Mouse (Mus musculus) ZHBTc4 (cell line): ENCODE data around the gene Gsc.

ENCODE experiments used
- DNase-seq: peaks from one replicate; pipeline ENCODE4 v3.0.0-alpha.2; 2011; ENCODE audit warnings: low read depth, low spot score

Gene Gsc

DNA sequence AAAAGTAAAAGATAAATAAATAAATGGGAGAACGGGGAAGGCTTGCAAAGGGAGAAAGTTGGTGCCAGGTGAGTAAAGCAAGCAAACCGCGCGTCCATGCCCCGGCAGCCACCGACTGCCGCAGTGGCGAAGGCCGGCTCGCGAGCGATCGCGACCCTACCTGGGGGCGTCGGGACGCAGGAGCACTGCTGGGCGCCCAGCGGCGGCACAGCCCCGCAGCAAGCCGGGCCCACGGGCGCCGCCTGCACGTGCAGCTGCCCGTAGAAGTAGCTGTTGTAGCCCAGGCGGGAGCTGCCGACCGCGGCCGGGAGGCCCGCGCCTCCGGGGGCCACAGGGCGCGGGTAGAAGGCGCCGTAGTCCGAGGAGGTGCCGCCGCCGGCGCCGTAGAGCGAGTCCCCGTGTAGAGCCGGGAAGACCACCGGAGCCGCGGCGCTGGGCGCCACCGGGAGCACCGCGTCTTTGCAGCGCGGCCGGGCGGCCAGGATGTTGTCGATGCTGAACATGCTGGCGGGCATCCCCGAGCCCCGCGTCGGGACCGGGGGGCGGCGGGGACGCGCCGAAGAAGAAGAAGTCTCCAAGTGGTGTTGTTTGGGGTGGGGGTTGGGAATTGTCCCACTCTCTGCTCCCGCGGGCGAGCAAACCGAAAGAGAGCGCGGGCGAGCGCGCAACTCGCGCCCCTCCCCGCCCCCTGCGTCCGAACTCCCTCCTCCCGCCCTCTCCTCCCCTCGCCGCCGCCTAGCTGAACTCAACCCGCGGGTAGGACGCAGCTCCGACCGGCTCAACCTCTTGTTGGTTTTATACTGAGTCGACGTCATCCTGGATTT lies at the start of gene Gsc:
Gene Gsc (minus strand): TSS at position 730 of the 824 bp plus-strand sequence.
- DNase-seq, result peak; percentile 89

GRCm38 (mm10) chr12:104519721-104520120 lies 46.6 kb upstream of the Gsc start:
- DNase-seq, result no peak

- peak; percentile 52 for DNase-seq
Observed at GRCm38 (mm10) chr12:104507911-104508310, 34.8 kb upstream of the Gsc start.

DNA sequence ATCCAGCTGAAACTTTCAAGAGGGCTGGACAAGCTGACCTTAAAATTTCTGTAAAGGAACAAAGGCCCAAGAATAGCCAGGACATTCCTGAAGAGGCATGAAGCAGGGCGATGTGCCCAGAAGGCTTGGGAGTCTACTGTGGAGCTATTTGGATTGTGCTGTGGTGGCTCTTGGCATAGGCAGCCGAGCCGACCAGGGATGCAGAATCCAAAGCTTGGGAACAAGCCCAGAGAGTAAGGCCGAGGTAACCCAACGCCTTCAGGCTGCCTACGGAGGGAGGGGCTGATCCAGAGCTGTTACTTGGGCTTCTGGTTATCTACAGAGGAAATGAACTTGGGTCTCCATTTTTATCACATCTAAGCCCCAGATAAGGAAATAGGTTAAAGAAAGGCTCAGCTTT lies 18.9 kb upstream of the Gsc start:
- DNase-seq, result no peak

- DNase-seq, result no peak
Observed at GRCm38 (mm10) chr12:104486205-104486604, 13.1 kb upstream of the Gsc start.

DNA sequence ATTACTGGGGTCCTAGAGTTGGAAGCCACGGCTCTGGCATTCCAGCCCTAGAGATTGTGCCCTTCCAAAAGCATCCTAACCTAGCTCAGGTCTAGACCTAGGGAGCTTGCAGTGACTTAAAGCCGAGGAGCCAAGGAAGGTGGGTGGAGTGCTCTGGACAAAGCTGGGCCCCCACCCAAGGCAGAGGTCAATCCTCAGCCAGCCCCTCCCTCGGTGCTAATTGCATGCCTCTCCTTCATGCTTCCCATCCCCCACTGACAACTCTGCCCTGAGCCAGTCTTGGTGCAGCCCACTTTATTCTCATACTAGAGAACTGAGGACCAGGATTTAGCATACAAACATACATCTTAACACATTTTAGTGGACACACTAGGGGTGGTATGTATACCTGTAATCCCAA lies 12.0 kb upstream of the Gsc start:
- DNase-seq, result peak; percentile 65

DNA sequence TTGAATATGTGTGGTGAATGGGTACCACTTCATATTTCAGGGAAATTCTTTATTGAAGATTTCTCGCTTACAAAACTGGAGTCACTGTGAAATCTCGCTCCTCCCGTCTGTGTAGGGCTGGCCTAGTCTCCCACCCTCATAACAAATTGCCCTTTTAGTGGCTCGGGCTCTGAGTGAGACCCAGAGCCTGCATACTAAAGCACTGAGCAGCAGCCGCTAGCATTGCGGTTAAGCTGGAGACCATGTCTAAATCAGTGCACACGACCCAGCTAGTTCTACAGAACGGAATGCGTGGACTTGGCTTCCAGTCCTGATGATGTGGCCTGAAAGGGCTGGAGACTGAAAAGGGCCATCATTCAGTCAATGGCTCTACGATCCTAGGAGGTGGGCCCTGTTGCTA lies 7.9 kb upstream of the Gsc start:
- DNase-seq, result no peak

- no peak for DNase-seq
Observed at GRCm38 (mm10) chr12:104478193-104478592, 5.1 kb upstream of the Gsc start.

DNA sequence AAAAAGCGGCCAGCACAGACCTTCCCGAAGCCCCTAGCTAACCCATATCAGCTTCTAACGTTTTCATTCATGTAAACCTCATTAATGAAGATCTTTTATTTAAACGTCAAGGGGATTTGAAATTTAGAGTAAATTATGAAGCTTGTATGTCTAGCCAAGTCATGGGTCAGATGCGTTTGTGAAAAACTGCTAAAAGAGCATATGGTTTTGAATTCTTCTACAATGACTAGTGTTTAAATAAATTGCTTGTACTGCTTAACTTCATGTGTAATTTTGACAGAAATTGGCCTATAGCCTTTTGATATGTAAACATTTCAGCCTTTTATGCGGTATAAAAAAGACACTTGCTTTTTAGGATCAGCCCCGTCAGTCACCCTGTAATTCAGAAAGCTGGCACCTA lies 4.4 kb upstream of the Gsc start:
- no peak for DNase-seq

- no peak for DNase-seq
Observed at GRCm38 (mm10) chr12:104477066-104477465, 3.9 kb upstream of the Gsc start.

- DNase-seq, result peak; percentile 63
Observed at GRCm38 (mm10) chr12:104475946-104476345, 2.8 kb upstream of the Gsc start.

- DNase-seq, result peak; percentile 64
Observed at GRCm38 (mm10) chr12:104474881-104475740, 2.0 kb upstream of the Gsc start.

- DNase-seq, result peak; percentile 48
Observed at GRCm38 (mm10) chr12:104474191-104474871, 1.2 kb upstream of the Gsc start.

DNA sequence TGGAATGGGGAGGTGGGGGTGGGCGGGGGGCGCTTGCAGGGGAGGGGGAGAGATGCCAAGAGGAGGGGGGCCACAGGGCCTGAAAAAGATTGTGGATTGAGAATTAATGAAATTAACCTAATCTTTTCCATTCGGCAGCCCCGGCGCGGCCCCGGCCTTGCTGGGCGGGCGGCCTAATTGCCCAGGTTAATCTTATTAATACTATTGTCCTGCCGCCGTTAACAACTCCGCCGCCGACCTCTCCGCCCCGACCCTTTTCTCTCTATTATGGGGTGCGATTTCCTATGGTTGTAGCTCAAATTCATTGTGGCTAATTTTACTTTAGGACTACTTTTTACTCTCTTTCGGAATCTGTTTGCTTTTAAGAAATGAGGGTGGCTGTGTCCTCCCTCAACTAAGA lies 362 bp upstream of the Gsc start:
- no peak for DNase-seq

- DNase-seq, result no peak
Observed at GRCm38 (mm10) chr12:104472218-104472525, 958 bp downstream of the Gsc start.

GRCm38 (mm10) chr12:104471351-104472217 lies 1.5 kb downstream of the Gsc start:
- peak; percentile 60 for DNase-seq

GRCm38 (mm10) chr12:104470646-104471045 lies 2.5 kb downstream of the Gsc start:
- no peak for DNase-seq

DNA sequence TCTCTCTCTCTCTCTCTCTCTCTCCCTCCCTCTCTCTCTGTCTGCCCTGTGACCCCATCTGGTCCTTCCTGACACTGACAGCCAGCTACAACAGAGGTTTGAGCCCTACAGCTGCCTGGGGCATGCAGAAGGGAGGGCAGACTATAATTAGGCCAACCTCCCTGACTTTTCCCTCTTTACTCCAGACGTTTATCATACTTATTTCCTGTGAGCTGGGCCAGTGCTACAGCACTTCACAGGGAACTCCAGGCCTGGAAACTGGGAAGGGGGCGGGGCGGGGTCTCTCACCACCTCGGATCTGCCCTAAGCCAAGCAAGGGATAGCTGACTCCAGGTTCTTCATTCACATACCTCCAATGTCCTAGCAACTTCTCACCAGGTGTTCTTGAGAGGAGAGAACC lies 4.3 kb downstream of the Gsc start:
- no peak for DNase-seq

GRCm38 (mm10) chr12:104467372-104467771 lies 5.8 kb downstream of the Gsc start:
- no peak for DNase-seq

DNA sequence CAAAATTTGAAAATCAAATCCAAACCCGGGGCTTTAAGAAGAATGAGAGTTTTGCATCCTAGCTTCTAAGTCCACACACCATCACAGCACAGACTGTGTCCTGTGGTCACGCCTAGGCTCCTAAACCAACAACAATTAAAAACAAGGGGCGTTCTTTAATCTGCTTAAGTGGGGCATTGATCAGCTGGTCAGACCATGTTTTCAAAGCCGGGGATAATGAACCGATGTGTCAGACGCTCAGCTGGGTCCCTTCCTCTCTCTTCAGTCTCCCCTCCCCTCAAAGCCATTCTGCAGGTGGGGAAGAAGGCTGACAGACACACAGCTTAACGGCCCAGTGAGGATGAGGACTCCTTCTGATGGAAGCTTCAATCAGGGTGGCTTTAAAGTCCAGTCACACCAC lies 6.2 kb downstream of the Gsc start:
- no peak for DNase-seq

DNA sequence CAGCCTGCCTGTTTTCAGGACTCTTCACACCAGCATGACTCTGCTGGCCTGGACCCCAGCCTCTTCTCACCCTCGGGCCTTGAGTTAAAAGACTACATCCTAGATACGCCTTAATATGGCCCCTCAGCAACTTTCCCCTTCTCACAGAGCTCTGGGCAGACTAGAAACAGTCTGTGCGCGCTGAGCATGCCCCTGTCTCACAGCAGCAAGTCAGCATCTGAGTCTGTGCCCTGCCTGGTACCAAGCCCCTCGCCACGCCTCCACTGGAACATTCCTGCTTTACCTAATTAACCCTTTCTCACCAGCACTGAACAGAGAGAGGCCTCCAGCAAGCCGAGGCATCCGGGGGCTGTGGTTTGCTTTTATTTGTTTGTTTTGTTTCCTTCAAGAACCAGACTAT lies 11.8 kb downstream of the Gsc start:
- no peak for DNase-seq
